Comparison of ENCODE assay signal across 10 mouse cellular contexts in genomic region chr1:155216313-155216712, GRCm38 (mm10). TPM values are rescaled to one million over a fixed set of nuclear protein-coding genes. Genes with fewer than 3 reads are reported as not detected.
DNase-seq lines count a peak whose midpoint lies in the region; ATAC-seq and TF ChIP-seq lines count a peak whose summit lies in the region.
"Had no signal": no experiment of that assay in that cellular context is flagged by ENCODE, and none has a peak within 500 bp of the region (broad histone marks: within the 10 kb centered on the region; RNA-seq: fewer than 3 reads in every experiment).

No protein-coding gene starts in this region.

- DNase-seq in left cerebral cortex, adult 2 months (ENCODE audit: extremely low spot score in 1 of 2, low spot score in 2 of 2) = no peak
- DNase-seq in left cerebral cortex, postnatal 14 days (ENCODE audit: low spot score in 2 of 2) = no peak
- DNase-seq in limb, embryonic 10.5 days (ENCODE audit: low spot score) = no peak
- no peak for DNase-seq in adipocyte (ENCODE audit: low spot score)
- DNase-seq in thymus, postnatal 14 days = no peak
- DNase-seq: cerebellum, adult 2 months had no signal

- WGBS in embryonic facial prominence, embryonic 12.5 days = 56% methylated on average over 11 of the region's 11 CpGs
- WGBS in hindbrain, embryonic 16.5 days = 67% methylated on average over 10 of the region's 11 CpGs
- WGBS in limb, embryonic 10.5 days = 79% methylated on average over 11 of the region's 11 CpGs

- no peaks in the 10 kb centered on the region for H3K27me3 ChIP-seq in embryonic facial prominence, embryonic 12.5 days
- H3K27me3 ChIP-seq in hindbrain, embryonic 16.5 days (replicated peaks; ENCODE audit: control insufficient read depth, insufficient read depth, low read length) = no peaks in the 10 kb centered on the region
- no peaks in the 10 kb centered on the region for H3K27me3 ChIP-seq in limb, embryonic 10.5 days (ENCODE audit: low read depth, poor library complexity, severe bottlenecking)
- H3K27me3 ChIP-seq: heart, embryonic 15.5 days had no signal

- no peak overlapping the region for H3K4me2 ChIP-seq in embryonic facial prominence, embryonic 12.5 days (replicated peaks)
- no peak overlapping the region for H3K4me2 ChIP-seq in hindbrain, embryonic 16.5 days (ENCODE audit: low read length)
- H3K4me2 ChIP-seq: heart, embryonic 15.5 days had no signal

- H3K9me3 ChIP-seq in embryonic facial prominence, embryonic 12.5 days = no peaks in the 10 kb centered on the region
- H3K9me3 ChIP-seq in hindbrain, embryonic 16.5 days (ENCODE audit: control insufficient read depth, low read length) = no peaks in the 10 kb centered on the region
- no peaks in the 10 kb centered on the region for H3K9me3 ChIP-seq in limb, embryonic 10.5 days (replicated peaks)
- H3K9me3 ChIP-seq: heart, embryonic 15.5 days had no signal

- no peak overlapping the region for H3K4me3 ChIP-seq in left cerebral cortex, adult 2 months
- no peak overlapping the region for H3K4me3 ChIP-seq in embryonic facial prominence, embryonic 12.5 days
- H3K4me3 ChIP-seq in hindbrain, embryonic 16.5 days (ENCODE audit: low read length) = no peak overlapping the region
- no peak overlapping the region for H3K4me3 ChIP-seq in limb, embryonic 10.5 days
- H3K4me3 ChIP-seq: heart, embryonic 15.5 days had no signal

- H3K27ac ChIP-seq in left cerebral cortex, adult 2 months = peak overlapping the region; percentile 91
- H3K27ac ChIP-seq in embryonic facial prominence, embryonic 12.5 days = peak overlapping the region; percentile 75
- 0 out of 2 replicates have a peak overlapping the region, but pooled peaks have one; percentile 8 for H3K27ac ChIP-seq in hindbrain, embryonic 16.5 days (ENCODE audit: low read depth, low read length)
- H3K27ac ChIP-seq in limb, embryonic 10.5 days = peak overlapping the region; percentile 94
- H3K27ac ChIP-seq: heart, embryonic 15.5 days had no signal

- peaks cover 55% of the 10 kb centered on the region for H3K4me1 ChIP-seq in embryonic facial prominence, embryonic 12.5 days
- peaks cover 24% of the 10 kb centered on the region for H3K4me1 ChIP-seq in hindbrain, embryonic 16.5 days (ENCODE audit: control insufficient read depth, insufficient read depth, low read depth, low read length)
- peaks cover 62% of the 10 kb centered on the region for H3K4me1 ChIP-seq in limb, embryonic 10.5 days

- intact Hi-C loops in left cerebral cortex, adult 2 months (cut with DNase I) = loop anchor here (5.0 kb wide), 1 partner anchor 429 kb away; no protein-coding TSS in a partner anchor
- intact Hi-C loops in left cerebral cortex, postnatal 14 days (cut with DNase I) = loop anchor here (5.0 kb wide), 1 partner anchor 119 kb away; the partner anchor contains the start of gene Ier5

- no peak overlapping the region for H3K9ac ChIP-seq in embryonic facial prominence, embryonic 12.5 days
- no peak overlapping the region; the same call in 1 of the 2 replicates for H3K9ac ChIP-seq in hindbrain, embryonic 16.5 days (ENCODE audit: low read depth, low read length)
- H3K9ac ChIP-seq: heart, embryonic 15.5 days had no signal

- no peak for TF ChIP-seq CTCF in left cerebral cortex, adult 2 months (IDR thresholded peaks at IDR 0.05)

- no peaks in the 10 kb centered on the region for H3K36me3 ChIP-seq in embryonic facial prominence, embryonic 12.5 days
- H3K36me3 ChIP-seq in hindbrain, embryonic 16.5 days (ENCODE audit: control insufficient read depth, insufficient read depth, low read length) = no peaks in the 10 kb centered on the region
- peaks cover 22% of the 10 kb centered on the region for H3K36me3 ChIP-seq in limb, embryonic 10.5 days

- no peak for ATAC-seq in embryonic facial prominence, embryonic 12.5 days (ENCODE audit: insufficient number of reproducible peaks, insufficient read depth, low FRiP score, low TSS enrichment)
- ATAC-seq in hindbrain, embryonic 16.5 days = no peak

RNA-seq across cellular contexts. Expression of gene BC034090, which starts 27.9 kb away (rescaled TPM):
- total RNA-seq in left cerebral cortex, adult 2 months (2021) = 10 to 100 TPM in 1 of 2 experiments, 1 to 10 TPM in 1; 9.9 to 14.7 TPM
- total RNA-seq in left cerebral cortex, postnatal 14 days (2021) = 1 to 10 TPM; 6.0 to 8.5 TPM
- polyA plus RNA-seq in embryonic facial prominence, embryonic 12.5 days (2016; fragmentation: Nextera tagmentation; extraction: Ambion mirVana) = 6.8 and 6.9 TPM in 2 replicates
- 6.0 and 6.1 TPM in 2 replicates for polyA plus RNA-seq in hindbrain, embryonic 16.5 days (2015; fragmentation: Nextera tagmentation; extraction: Ambion mirVana)
- 5.2 and 6.8 TPM in 2 replicates for polyA plus RNA-seq in limb, embryonic 10.5 days (2016; fragmentation: Nextera tagmentation; extraction: Ambion mirVana)
- total RNA-seq: megakaryocyte, adult 5-6 weeks had no signal

RNA-seq across cellular contexts. Expression of gene Stx6, which starts 57.8 kb away (rescaled TPM):
- total RNA-seq in left cerebral cortex, adult 2 months (2021) = 100 to 1,000 TPM; 114 to 120 TPM
- total RNA-seq in left cerebral cortex, postnatal 14 days (2021) = 10 to 100 TPM; 92.7 to 94.2 TPM
- 109 and 113 TPM in 2 replicates for polyA plus RNA-seq in embryonic facial prominence, embryonic 12.5 days (2016; fragmentation: Nextera tagmentation; extraction: Ambion mirVana)
- polyA plus RNA-seq in hindbrain, embryonic 16.5 days (2015; fragmentation: Nextera tagmentation; extraction: Ambion mirVana) = 82.9 and 93.7 TPM in 2 replicates
- 83.1 and 95.4 TPM in 2 replicates for polyA plus RNA-seq in limb, embryonic 10.5 days (2016; fragmentation: Nextera tagmentation; extraction: Ambion mirVana)

Comparison
In these comparisons a context has a peak if more than half of its experiments do, and no peak if none do; other contexts are left out.
1. H3K27ac ChIP-seq: peak in every context shown above with its lines; median percentile 94 in limb, embryonic 10.5 days; 91 in left cerebral cortex, adult 2 months; 75 in embryonic facial prominence, embryonic 12.5 days; 8 in hindbrain, embryonic 16.5 days.